Mouse (Mus musculus) forebrain, embryonic 15.5 days (tissue): ENCODE results near the gene C2cd5. TPM values are rescaled to one million over a fixed set of nuclear protein-coding genes. Genes with fewer than 3 reads are reported as not detected.

ENCODE experiments used
- ATAC-seq: fragments of 200-750 bp; cut with Nextera tagmentation; replicated peaks from 2 replicates; pipeline ENCODE4 v1.8.0; 2017; ENCODE audit warnings: mild to moderate bottlenecking, moderate TSS enrichment, moderate library complexity
- H3K27ac ChIP-seq: fragments of 300-500 bp; sonication (generic); replicated peaks from 2 replicates; pipeline ENCODE4 v1.5.1; 2015; ENCODE audit warnings: mild to moderate bottlenecking, inconsistent platforms
- H3K27me3 ChIP-seq: fragments of 300-500 bp; sonication (generic); 2 replicates; pipeline ENCODE4 v1.6.1; 2015; ENCODE audit warnings: inconsistent platforms
- H3K36me3 ChIP-seq: fragments of 300-500 bp; sonication (generic); 2 replicates; pipeline ENCODE4 v1.6.1; 2015; ENCODE audit warnings: mild to moderate bottlenecking, inconsistent platforms
- H3K4me1 ChIP-seq: fragments of 300-500 bp; sonication (generic); 2 replicates; pipeline ENCODE4 v1.6.1; 2015; ENCODE audit warnings: inconsistent platforms
- H3K4me2 ChIP-seq: fragments of 300-500 bp; sonication (generic); replicated peaks from 2 replicates; pipeline ENCODE4 v1.6.1; 2015; ENCODE audit warnings: mild to moderate bottlenecking, inconsistent platforms
- H3K4me3 ChIP-seq: fragments of 300-500 bp; sonication (generic); 2 replicates; pipeline ENCODE4 v1.5.1; 2015; ENCODE audit warnings: mild to moderate bottlenecking, inconsistent platforms
- H3K9ac ChIP-seq: fragments of 300-500 bp; sonication (generic); replicated peaks from 2 replicates; pipeline ENCODE4 v1.6.1; 2015; ENCODE audit warnings: mild to moderate bottlenecking, inconsistent platforms
- H3K9me3 ChIP-seq: fragments of 300-500 bp; sonication (generic); 2 replicates; pipeline ENCODE4 v1.6.1; 2016; ENCODE audit warnings: inconsistent platforms
- WGBS: fragments of 180-500 bp; shearing (Covaris S2); methylation state at CpG from one replicate; pipeline ENCODE4 v1.1.7; 2015; ENCODE audit warnings: mixed read lengths; 5-methylcytosine and 5-hydroxymethylcytosine counted together
- polyA plus RNA-seq: library from polyadenylated mRNA; unstranded; fragments of >200 nt; fragmentation: Nextera tagmentation; extraction: Ambion mirVana; gene quantifications from 2 replicates; pipeline ENCODE4 v1.2.1, GENCODE M21; 2015

Gene C2cd5
- polyA plus RNA-seq, 1 experiment from 2014 or later = 44.9 TPM

DNA sequence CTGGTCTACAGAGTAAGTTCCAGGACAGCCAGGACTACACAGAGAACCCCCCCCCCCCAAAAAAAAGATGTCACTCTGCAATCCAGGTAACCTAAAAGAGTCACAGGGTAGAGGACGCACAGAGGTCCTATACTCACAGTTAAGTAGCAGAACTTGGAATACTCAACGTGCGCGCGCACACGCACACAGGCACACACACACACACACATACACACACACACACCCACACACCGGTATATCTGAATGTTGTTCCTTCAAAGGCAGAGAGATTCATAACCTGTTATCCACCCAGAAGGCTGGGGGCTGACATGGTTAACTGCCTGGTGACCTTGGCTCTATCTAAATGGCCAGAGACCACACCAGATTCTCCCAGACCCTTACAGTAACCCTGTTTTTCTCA, 36.7 kb upstream of the C2cd5 start:
- WGBS = 98% methylated on average over 7 of the region's 7 CpGs

GRCm38 (mm10) chr6:143135097-143135496, 35.2 kb upstream of the C2cd5 start:
- Histone ChIP-seq H3K4me3 (no peak overlapping the region), H3K27me3 (no peaks in the 10 kb centered on the region), H3K9me3 (no peaks in the 10 kb centered on the region), H3K9ac (no peak overlapping the region), H3K27ac (no peak overlapping the region), H3K36me3 (no peaks in the 10 kb centered on the region), H3K4me1 (no peaks in the 10 kb centered on the region), H3K4me2 (no peak overlapping the region)
- no peak for ATAC-seq
- 96% methylated on average over 13 of the region's 13 CpGs for WGBS

More for the DNA sequence above, 36.7 kb upstream of the C2cd5 start:
- Histone ChIP-seq H3K4me3 (no peak overlapping the region), H3K4me1 (no peaks in the 10 kb centered on the region), H3K9me3 (no peaks in the 10 kb centered on the region), H3K27ac (no peak overlapping the region), H3K27me3 (no peaks in the 10 kb centered on the region), H3K4me2 (no peak overlapping the region), H3K36me3 (no peaks in the 10 kb centered on the region), H3K9ac (no peak overlapping the region)
- ATAC-seq = no peak

GRCm38 (mm10) chr6:143133150-143133549, 33.2 kb upstream of the C2cd5 start:
- Histone ChIP-seq H3K4me3 (no peak overlapping the region), H3K27ac (no peak overlapping the region), H3K4me2 (no peak overlapping the region), H3K4me1 (no peaks in the 10 kb centered on the region), H3K9me3 (no peaks in the 10 kb centered on the region), H3K36me3 (no peaks in the 10 kb centered on the region), H3K27me3 (no peaks in the 10 kb centered on the region), H3K9ac (no peak overlapping the region)
- 81% methylated on average over 2 of the region's 2 CpGs for WGBS
- no peak for ATAC-seq

- no peaks in the 10 kb centered on the region for H3K27me3 ChIP-seq
- no peak for ATAC-seq
- H3K36me3 ChIP-seq = no peaks in the 10 kb centered on the region
- no peak overlapping the region for H3K4me3 ChIP-seq
- H3K4me2 ChIP-seq = no peak overlapping the region
- H3K4me1 ChIP-seq = no peaks in the 10 kb centered on the region
- no peaks in the 10 kb centered on the region for H3K9me3 ChIP-seq
- H3K27ac ChIP-seq = no peak overlapping the region
- WGBS = 77% methylated on average over 6 of the region's 6 CpGs
- H3K9ac ChIP-seq = no peak overlapping the region
Observed at GRCm38 (mm10) chr6:143131895-143132652, 32.1 kb upstream of the C2cd5 start.

DNA sequence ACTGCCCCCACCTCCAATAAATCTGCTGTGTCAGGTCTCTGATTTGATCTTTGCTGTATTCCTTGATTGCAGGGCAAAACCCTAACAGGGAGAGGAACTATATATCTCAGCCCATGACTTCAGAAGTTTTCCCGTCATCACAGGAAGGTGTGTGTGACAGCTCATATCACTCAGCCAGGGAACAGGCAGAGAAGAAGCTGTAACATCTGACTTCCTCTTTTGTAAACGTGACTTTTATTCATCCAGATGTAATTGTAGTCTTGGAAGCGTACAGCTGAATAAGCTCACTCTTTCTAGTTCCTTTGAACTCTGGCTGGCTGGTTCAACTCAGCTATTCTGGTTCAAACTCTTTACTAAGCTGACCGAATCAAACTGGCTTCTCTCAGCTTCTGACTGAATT, 30.5 kb upstream of the C2cd5 start:
- Histone ChIP-seq H3K27ac (no peak overlapping the region), H3K4me2 (no peak overlapping the region), H3K9me3 (no peaks in the 10 kb centered on the region), H3K9ac (no peak overlapping the region), H3K36me3 (no peaks in the 10 kb centered on the region), H3K27me3 (no peaks in the 10 kb centered on the region), H3K4me1 (no peaks in the 10 kb centered on the region), H3K4me3 (no peak overlapping the region)
- ATAC-seq = no peak
- WGBS = 86% methylated on average over 4 of the region's 4 CpGs

DNA sequence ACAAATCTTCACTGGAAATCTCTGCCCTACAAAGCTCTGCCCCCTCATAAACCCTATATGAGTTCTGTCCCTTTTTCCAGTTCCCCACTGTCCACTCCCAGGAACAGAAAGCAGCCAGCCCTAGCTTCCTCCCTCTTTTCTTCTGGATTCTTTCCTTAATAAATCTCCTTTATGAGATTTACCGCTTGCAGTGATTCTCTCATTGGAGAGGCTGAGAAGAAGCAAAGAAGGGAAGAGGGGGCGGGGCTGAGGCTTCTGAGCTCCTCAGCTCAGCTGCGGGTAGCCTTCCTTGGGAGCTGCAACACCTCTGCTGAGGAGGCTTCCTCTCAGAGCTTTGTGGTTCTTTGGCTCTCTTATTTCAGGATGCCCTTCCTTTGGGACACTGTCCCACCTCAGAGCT, 30.0 kb upstream of the C2cd5 start:
- Histone ChIP-seq H3K4me3 (no peak overlapping the region), H3K36me3 (no peaks in the 10 kb centered on the region), H3K27me3 (no peaks in the 10 kb centered on the region), H3K4me1 (no peaks in the 10 kb centered on the region), H3K9me3 (no peaks in the 10 kb centered on the region), H3K9ac (no peak overlapping the region), H3K27ac (no peak overlapping the region), H3K4me2 (no peak overlapping the region)
- 75% methylated on average over 3 of the region's 3 CpGs for WGBS
- no peak for ATAC-seq

DNA sequence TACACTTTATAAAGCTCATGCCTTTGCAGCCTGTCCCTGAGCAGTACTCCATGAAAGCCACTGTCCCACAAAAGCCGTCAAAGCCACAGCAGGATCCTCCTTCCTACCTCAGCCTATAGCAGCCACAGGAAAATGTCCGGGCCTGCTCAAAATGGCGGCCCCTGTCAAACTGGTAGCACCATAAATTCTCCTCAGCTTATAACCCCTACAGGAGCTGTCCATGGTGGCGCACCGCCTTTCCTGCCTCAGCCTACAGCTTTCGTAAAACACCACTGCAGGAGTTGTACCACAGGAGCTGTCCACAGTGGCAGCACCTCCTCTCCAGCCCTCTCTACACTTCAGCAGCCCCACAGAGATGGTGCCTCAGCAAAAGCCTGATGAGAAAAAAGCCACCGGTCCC, 29.5 kb upstream of the C2cd5 start:
- Histone ChIP-seq H3K27me3 (no peaks in the 10 kb centered on the region), H3K9ac (no peak overlapping the region), H3K27ac (no peak overlapping the region), H3K4me3 (no peak overlapping the region), H3K9me3 (no peaks in the 10 kb centered on the region), H3K4me2 (no peak overlapping the region), H3K4me1 (no peaks in the 10 kb centered on the region), H3K36me3 (no peaks in the 10 kb centered on the region)
- 91% methylated on average over 7 of the region's 7 CpGs for WGBS
- ATAC-seq = no peak

GRCm38 (mm10) chr6:143125721-143126120, 25.8 kb upstream of the C2cd5 start:
- no peak overlapping the region for H3K27ac ChIP-seq
- no peak overlapping the region for H3K9ac ChIP-seq
- H3K4me3 ChIP-seq = no peak overlapping the region
- ATAC-seq = no peak
- H3K4me1 ChIP-seq = no peaks in the 10 kb centered on the region
- H3K36me3 ChIP-seq = no peaks in the 10 kb centered on the region
- H3K4me2 ChIP-seq = no peak overlapping the region
- no peaks in the 10 kb centered on the region for H3K9me3 ChIP-seq
- no peaks in the 10 kb centered on the region for H3K27me3 ChIP-seq

DNA sequence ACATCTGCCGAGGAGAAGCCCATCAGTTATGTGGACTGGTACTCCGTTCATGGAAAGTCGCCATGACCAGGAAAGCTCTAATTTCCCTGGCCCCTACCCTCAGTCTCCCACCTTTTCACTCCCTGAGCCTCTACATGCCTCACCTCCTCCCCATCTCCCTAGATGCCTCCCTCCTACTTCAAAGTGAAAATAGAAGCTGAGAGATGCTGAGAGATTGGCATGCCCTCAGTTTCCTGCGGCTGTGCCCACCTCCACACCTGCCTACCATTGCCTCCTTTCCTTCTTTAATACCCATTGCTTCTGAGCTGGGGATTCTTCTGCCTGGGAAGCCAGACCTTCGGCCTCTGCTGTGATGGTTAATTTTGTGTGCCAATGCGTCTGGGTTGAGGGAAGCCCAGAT, 19.4 kb upstream of the C2cd5 start:
- 95% methylated on average over 6 of the region's 6 CpGs for WGBS

GRCm38 (mm10) chr6:143116779-143117178, 16.8 kb upstream of the C2cd5 start:
- no peak overlapping the region for H3K4me2 ChIP-seq
- H3K27me3 ChIP-seq = no peaks in the 10 kb centered on the region
- 52% methylated on average over 6 of the region's 6 CpGs for WGBS
- no peaks in the 10 kb centered on the region for H3K4me1 ChIP-seq
- H3K9me3 ChIP-seq = no peaks in the 10 kb centered on the region
- no peak for ATAC-seq
- no peak overlapping the region for H3K9ac ChIP-seq
- no peaks in the 10 kb centered on the region for H3K36me3 ChIP-seq
- no peak overlapping the region for H3K27ac ChIP-seq
- H3K4me3 ChIP-seq = no peak overlapping the region

More for the DNA sequence above, 19.4 kb upstream of the C2cd5 start:
- no peak overlapping the region for H3K27ac ChIP-seq
- H3K4me3 ChIP-seq = no peak overlapping the region
- no peaks in the 10 kb centered on the region for H3K36me3 ChIP-seq
- no peak overlapping the region for H3K4me2 ChIP-seq
- ATAC-seq = no peak
- H3K9ac ChIP-seq = no peak overlapping the region
- no peaks in the 10 kb centered on the region for H3K9me3 ChIP-seq
- no peaks in the 10 kb centered on the region for H3K27me3 ChIP-seq
- H3K4me1 ChIP-seq = no peaks in the 10 kb centered on the region

GRCm38 (mm10) chr6:143115505-143115904, 15.6 kb upstream of the C2cd5 start:
- Histone ChIP-seq H3K4me1 (no peaks in the 10 kb centered on the region), H3K9ac (no peak overlapping the region), H3K36me3 (no peaks in the 10 kb centered on the region), H3K27me3 (no peaks in the 10 kb centered on the region), H3K4me3 (no peak overlapping the region), H3K4me2 (no peak overlapping the region), H3K27ac (no peak overlapping the region), H3K9me3 (no peaks in the 10 kb centered on the region)
- 85% methylated on average over 5 of the region's 5 CpGs for WGBS
- ATAC-seq = no peak

DNA sequence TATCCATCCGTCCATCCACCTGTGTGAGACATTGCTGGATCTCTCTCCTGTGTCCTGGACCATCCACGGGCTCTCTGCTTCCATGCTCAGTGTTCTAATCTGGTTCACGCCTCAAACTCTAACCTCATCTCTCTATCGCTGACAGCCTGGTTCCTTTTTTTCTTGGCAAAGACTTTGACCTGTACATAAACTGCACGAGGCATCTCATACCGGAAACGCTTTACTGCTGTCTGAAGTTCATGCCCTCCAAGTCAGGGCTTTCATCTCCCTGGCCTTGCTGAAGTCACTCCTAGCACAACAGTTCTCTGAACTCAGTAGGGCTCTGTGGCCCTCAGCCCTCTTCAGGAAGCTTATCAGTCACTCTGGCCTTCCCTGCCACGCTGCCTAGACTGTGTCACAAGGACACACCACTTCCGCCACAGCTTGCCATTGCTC, 15.1 kb upstream of the C2cd5 start:
- WGBS = 83% methylated on average over 9 of the region's 9 CpGs
- H3K27me3 ChIP-seq = no peaks in the 10 kb centered on the region
- H3K27ac ChIP-seq = no peak overlapping the region
- no peaks in the 10 kb centered on the region for H3K36me3 ChIP-seq
- no peak overlapping the region for H3K4me2 ChIP-seq
- H3K4me1 ChIP-seq = no peaks in the 10 kb centered on the region
- no peak overlapping the region for H3K4me3 ChIP-seq
- H3K9ac ChIP-seq = no peak overlapping the region
- ATAC-seq = no peak
- H3K9me3 ChIP-seq = no peaks in the 10 kb centered on the region

DNA sequence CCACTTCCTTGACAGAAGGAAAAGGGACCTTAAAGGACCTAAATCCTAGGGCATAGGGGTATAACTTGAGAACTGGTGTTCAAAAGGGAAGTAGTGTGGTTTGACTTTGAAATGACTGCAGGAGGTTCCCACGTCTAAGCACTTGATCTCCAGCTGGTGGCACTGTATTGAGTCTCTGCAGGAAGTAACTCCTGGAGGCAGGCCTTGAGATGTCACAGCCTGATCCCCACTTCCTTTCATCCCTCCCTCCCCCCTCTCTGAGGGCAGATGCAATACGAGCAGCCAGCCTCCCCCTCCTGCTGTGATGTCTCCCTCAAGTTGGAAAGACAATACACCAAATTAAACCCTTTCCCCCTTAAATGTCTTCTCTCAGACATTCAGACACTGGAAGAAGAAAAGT, 14.6 kb upstream of the C2cd5 start:
- WGBS = 14% methylated on average over 2 of the region's 2 CpGs
- H3K9ac ChIP-seq = no peak overlapping the region
- H3K4me3 ChIP-seq = no peak overlapping the region
- H3K36me3 ChIP-seq = no peaks in the 10 kb centered on the region
- H3K4me2 ChIP-seq = no peak overlapping the region
- ATAC-seq = no peak
- H3K27me3 ChIP-seq = no peaks in the 10 kb centered on the region
- no peak overlapping the region for H3K27ac ChIP-seq
- no peaks in the 10 kb centered on the region for H3K4me1 ChIP-seq
- H3K9me3 ChIP-seq = no peaks in the 10 kb centered on the region
